18 mouse cellular contexts compared by ENCODE assay signal in genomic region chr13:47237376-47237775, GRCm38 (mm10).
DNase-seq lines count a peak whose midpoint lies in the region; ATAC-seq and TF ChIP-seq lines count a peak whose summit lies in the region.
"Had no signal": no experiment of that assay in that cellular context is flagged by ENCODE, and none has a peak within 500 bp of the region (broad histone marks: within the 10 kb centered on the region; RNA-seq: fewer than 3 reads in every experiment).

No protein-coding gene starts in this region.

- no peak for TF ChIP-seq CTCF in cerebellum, adult 2 months (IDR thresholded peaks at IDR 0.05; ENCODE audit: borderline replicate concordance, insufficient read depth, low read depth, low read length)

- ATAC-seq in frontal cortex, adult (ENCODE audit: low TSS enrichment): peak; percentile 71
- ATAC-seq: forebrain, embryonic 14.5 days; intestine, embryonic 15.5 days had no signal

- no peak overlapping the region for H3K27ac ChIP-seq in cerebellum, adult 2 months (ENCODE audit: insufficient read depth, low read length)
- H3K27ac ChIP-seq: embryonic facial prominence, embryonic 10.5 days; heart, adult 2 months; heart, embryonic 15.5 days; hindbrain, embryonic 10.5 days; hindbrain, embryonic 14.5 days; intestine, embryonic 15.5 days; kidney, embryonic 15.5 days had no signal

- DNase-seq in frontal cortex, postnatal 36 days (ENCODE audit: low spot score in 2 of 2): no peak
- DNase-seq in brain, adult 2 months (ENCODE audit: low read depth, low spot score): peak; percentile 71
- peak; percentile 19 to 48 for DNase-seq in cerebellum, adult 2 months
- DNase-seq in cerebellum, postnatal 14 days: peak; percentile 79 to 82
- DNase-seq in adrenal gland, postnatal 4 days (ENCODE audit: low spot score in 2 of 2): no peak
- DNase-seq in T-cell, adult 2 months (ENCODE audit: low spot score): no peak
- DNase-seq: adrenal gland, postnatal 10 days; gastrocnemius, postnatal 10 days; heart, adult 2 months; kidney, adult 2 months had no signal

- TF ChIP-seq POLR2A in cerebellum, adult 2 months (IDR thresholded peaks at IDR 0.05; ENCODE audit: borderline replicate concordance, insufficient read depth, low read length): no peak

- H3K4me3 ChIP-seq in cerebellum, adult 2 months (replicated peaks; ENCODE audit: insufficient read depth, low read depth, low read length): no peak overlapping the region
- H3K4me3 ChIP-seq: embryonic facial prominence, embryonic 10.5 days; heart, adult 2 months; heart, embryonic 15.5 days; hindbrain, embryonic 10.5 days; intestine, embryonic 15.5 days; kidney, embryonic 15.5 days had no signal

- 0 out of 2 replicates have a peak, but pooled peaks cover 3% of the 10 kb centered on the region for H3K4me1 ChIP-seq in cerebellum, adult 2 months (ENCODE audit: control insufficient read depth, insufficient read depth, low read length)
- H3K4me1 ChIP-seq: embryonic facial prominence, embryonic 10.5 days; heart, embryonic 15.5 days; intestine, embryonic 15.5 days; kidney, embryonic 15.5 days had no signal

- H3K27me3 ChIP-seq in cerebellum, adult 2 months (ENCODE audit: control insufficient read depth, insufficient read depth, low read length): no peaks in the 10 kb centered on the region
- H3K27me3 ChIP-seq: heart, embryonic 15.5 days; intestine, embryonic 15.5 days; kidney, embryonic 15.5 days had no signal

- WGBS in cerebellum, adult 2 months: 8% methylated on average over 8 of the region's 8 CpGs

Comparison
In these comparisons a context has a peak if more than half of its experiments do, and no peak if none do; other contexts are left out.
1. DNase-seq: peak in brain, adult 2 months (single experiment), cerebellum, adult 2 months (2 of 2) and cerebellum, postnatal 14 days (2 of 2); none in frontal cortex, postnatal 36 days (0 of 2), adrenal gland, postnatal 4 days (0 of 2) and T-cell, adult 2 months (single experiment).